Mouse (Mus musculus) liver, embryonic 16.5 days (tissue): ENCODE data around the gene Zkscan1. TPM values are rescaled to one million over a fixed set of nuclear protein-coding genes. Genes with fewer than 3 reads are reported as not detected.
"Not testable (repeated sequence)": the region's sequence is repeated elsewhere in the genome, so short reads cannot be mapped to it uniquely, and the experiment has no call there.

Source experiments
- ATAC-seq: fragments of 200-750 bp; cut with Nextera tagmentation; 2 replicates; pipeline ENCODE4 v1.8.0; 2017; ENCODE audit warnings: low read depth, mild to moderate bottlenecking, moderate number of reproducible peaks, moderate library complexity
- H3K27ac ChIP-seq: fragments of 300-500 bp; sonication (generic); 2 replicates; pipeline ENCODE4 v1.5.1; 2014; ENCODE audit warnings: mild to moderate bottlenecking, low read length
- H3K27me3 ChIP-seq: fragments of 300-500 bp; sonication (generic); 2 replicates; pipeline ENCODE4 v1.6.1; 2014; ENCODE audit warnings: low read depth, low read length, mixed read lengths; ENCODE audit not compliant: control insufficient read depth, insufficient read depth
- H3K36me3 ChIP-seq: fragments of 300-500 bp; sonication (generic); 2 replicates; pipeline ENCODE4 v1.6.1; 2014; ENCODE audit warnings: mild to moderate bottlenecking; ENCODE audit not compliant: control insufficient read depth, insufficient read depth
- H3K4me1 ChIP-seq: fragments of 300-500 bp; sonication (generic); 2 replicates; pipeline ENCODE4 v1.6.1; 2014; ENCODE audit warnings: low read depth, low read length, mixed read lengths; ENCODE audit not compliant: control insufficient read depth
- H3K4me2 ChIP-seq: fragments of 300-500 bp; sonication (generic); 2 replicates; pipeline ENCODE4 v1.6.1; 2014; ENCODE audit warnings: low read depth, low read length, mixed read lengths
- H3K4me3 ChIP-seq: fragments of 300-500 bp; sonication (generic); 2 replicates; pipeline ENCODE4 v1.5.1; 2014; ENCODE audit warnings: low read depth, mild to moderate bottlenecking, low read length
- H3K9ac ChIP-seq: fragments of 300-500 bp; sonication (generic); 2 replicates; pipeline ENCODE4 v1.6.1; 2014; ENCODE audit warnings: low read depth, low read length
- H3K9me3 ChIP-seq: fragments of 300-500 bp; sonication (generic); replicated peaks from 2 replicates; pipeline ENCODE4 v1.6.1; 2016; ENCODE audit warnings: low read length; ENCODE audit not compliant: control insufficient read depth
- WGBS: fragments of 180-500 bp; shearing (Covaris S2); extraction: QIAGEN DNeasy Blood & Tissue Kit; methylation state at CpG from one replicate; pipeline ENCODE4 v1.1.7; 2014; ENCODE audit not compliant: insufficient replicate concordance; 5-methylcytosine and 5-hydroxymethylcytosine counted together
- polyA plus RNA-seq: library from polyadenylated mRNA; unstranded; fragments of >200 nt; fragmentation: Nextera tagmentation; extraction: Ambion mirVana; gene quantifications from 2 replicates; pipeline ENCODE4 v1.2.1, GENCODE M21; 2015

Gene Zkscan1
- polyA plus RNA-seq = 3.9 and 4.4 TPM in 2 replicates

- Histone ChIP-seq H3K9ac (peak within 1 kb of the TSS; percentile 83), H3K4me1 (peaks cover 32% of the 10 kb centered on the region), H3K4me3 (peak within 1 kb of the TSS; percentile 78), H3K27ac (peak within 1 kb of the TSS; percentile 68), H3K27me3 (no peaks in the 10 kb centered on the region), H3K36me3 (no peaks in the 10 kb centered on the region), H3K9me3 (no peaks in the 10 kb centered on the region), H3K4me2 (peak within 1 kb of the TSS; percentile 83)
- WGBS = 0% methylated on average over 27 of the region's 27 CpGs
- ATAC-seq = peak; percentile 89
Observed at GRCm38 (mm10) chr5:138084996-138085395, at the start of gene Zkscan1. Gene Zkscan1 (plus strand): TSS chr5:138085084.

- not testable (repeated sequence) for H3K27me3 ChIP-seq, ATAC-seq, H3K36me3 ChIP-seq, H3K27ac ChIP-seq, H3K4me3 ChIP-seq, H3K9ac ChIP-seq, H3K9me3 ChIP-seq, H3K4me1 ChIP-seq, H3K4me2 ChIP-seq
- no CpG with 5 or more reads among the region's 5 CpGs for WGBS
Observed at GRCm38 (mm10) chr5:138052894-138053293, 32.0 kb upstream of the Zkscan1 start, which contains the start of gene Smok3c. Gene Smok3c (plus strand): TSS chr5:138053194.

- no peaks in the 10 kb centered on the region for H3K9me3 ChIP-seq
- H3K27me3 ChIP-seq = no peaks in the 10 kb centered on the region
- no peaks in the 10 kb centered on the region for H3K36me3 ChIP-seq
- H3K4me3 ChIP-seq = no peak overlapping the region
- no peak for ATAC-seq
- H3K4me2 ChIP-seq = no peak overlapping the region
- H3K4me1 ChIP-seq = no peaks in the 10 kb centered on the region
- 69% methylated on average over 4 of the region's 4 CpGs for WGBS
- no peak overlapping the region for H3K27ac ChIP-seq
- no peak overlapping the region for H3K9ac ChIP-seq
Observed at GRCm38 (mm10) chr5:138073803-138074202, 11.1 kb upstream of the Zkscan1 start.

- Histone ChIP-seq H3K4me3 (no peak overlapping the region), H3K9me3 (no peaks in the 10 kb centered on the region), H3K27ac (no peak overlapping the region), H3K27me3 (no peaks in the 10 kb centered on the region), H3K4me2 (no peak overlapping the region), H3K4me1 (no peaks in the 10 kb centered on the region), H3K9ac (no peak overlapping the region), H3K36me3 (no peaks in the 10 kb centered on the region)
- 49% methylated on average over 3 of the region's 3 CpGs for WGBS
- no peak for ATAC-seq
Observed at GRCm38 (mm10) chr5:138075684-138076083, 9.2 kb upstream of the Zkscan1 start.

GRCm38 (mm10) chr5:138076148-138076547 lies 8.7 kb upstream of the Zkscan1 start:
- H3K9me3 ChIP-seq = no peaks in the 10 kb centered on the region
- H3K9ac ChIP-seq = no peak overlapping the region
- 35% methylated on average over 2 of the region's 2 CpGs for WGBS
- H3K27me3 ChIP-seq = no peaks in the 10 kb centered on the region
- H3K4me3 ChIP-seq = no peak overlapping the region
- H3K4me1 ChIP-seq = no peaks in the 10 kb centered on the region
- no peaks in the 10 kb centered on the region for H3K36me3 ChIP-seq
- ATAC-seq = 0 out of 2 replicates have a peak, but pooled peaks have one; percentile 30
- H3K4me2 ChIP-seq = no peak overlapping the region
- H3K27ac ChIP-seq = no peak overlapping the region

- no peak overlapping the region for H3K9ac ChIP-seq
- no peak overlapping the region for H3K27ac ChIP-seq
- H3K9me3 ChIP-seq = no peaks in the 10 kb centered on the region
- H3K36me3 ChIP-seq = no peaks in the 10 kb centered on the region
- no peak for ATAC-seq
- no peak overlapping the region for H3K4me3 ChIP-seq
- H3K4me1 ChIP-seq = peaks cover 10% of the 10 kb centered on the region
- WGBS = 70% methylated on average over 5 of the region's 5 CpGs
- no peak overlapping the region for H3K4me2 ChIP-seq
- H3K27me3 ChIP-seq = no peaks in the 10 kb centered on the region
Observed at GRCm38 (mm10) chr5:138080456-138080855, 4.4 kb upstream of the Zkscan1 start.

- ATAC-seq = no peak
- Histone ChIP-seq H3K9me3 (no peaks in the 10 kb centered on the region), H3K36me3 (no peaks in the 10 kb centered on the region), H3K27me3 (no peaks in the 10 kb centered on the region), H3K4me2 (no peak overlapping the region), H3K4me3 (no peak overlapping the region), H3K27ac (no peak overlapping the region), H3K4me1 (peaks cover 12% of the 10 kb centered on the region), H3K9ac (no peak overlapping the region)
- 73% methylated on average over 9 of the region's 9 CpGs for WGBS
Observed at GRCm38 (mm10) chr5:138081446-138081845, 3.4 kb upstream of the Zkscan1 start.

- Histone ChIP-seq H3K27me3 (no peaks in the 10 kb centered on the region), H3K4me2 (no peak overlapping the region), H3K36me3 (no peaks in the 10 kb centered on the region), H3K4me3 (no peak overlapping the region), H3K9me3 (no peaks in the 10 kb centered on the region), H3K9ac (no peak overlapping the region), H3K27ac (no peak overlapping the region), H3K4me1 (peaks cover 21% of the 10 kb centered on the region)
- ATAC-seq = no peak
- WGBS = 52% methylated on average over 2 of the region's 2 CpGs
Observed at GRCm38 (mm10) chr5:138083318-138083900, 1.5 kb upstream of the Zkscan1 start.

GRCm38 (mm10) chr5:138083936-138084335 lies 948 bp upstream of the Zkscan1 start:
- Histone ChIP-seq H3K27me3 (no peaks in the 10 kb centered on the region), H3K4me1 (peaks cover 27% of the 10 kb centered on the region), H3K4me2 (no peak overlapping the region), H3K9me3 (no peaks in the 10 kb centered on the region), H3K4me3 (no peak overlapping the region), H3K36me3 (no peaks in the 10 kb centered on the region), H3K9ac (no peak overlapping the region), H3K27ac (peak overlapping the region; percentile 34; the same call in 1 of the 2 replicates)
- ATAC-seq = no peak
- 76% methylated on average over 2 of the region's 2 CpGs for WGBS
